Mouse (Mus musculus): Measurements from ENCODE around the gene Mipep.

GRCm38 (mm10) chr14:60763746-60764145, 20.6 kb upstream of the Mipep start:
- TF ChIP-seq HCFC1 (IDR thresholded peaks at IDR 0.05; ENCODE audit: borderline replicate concordance, insufficient read depth, low read length) (no peak), ZC3H11A (IDR thresholded peaks at IDR 0.05; ENCODE audit: borderline replicate concordance, low read depth, low read length) (no peak)
